Mouse (Mus musculus): ENCODE data around the gene Smim6. TPM values are rescaled to one million over a fixed set of nuclear protein-coding genes. Genes with fewer than 3 reads are reported as not detected.

The Smim6 gene
- total and polyA plus RNA-seq, 2 experiments from 2014 or later = 0.27 TPM; not detected in 1

GRCm38 (mm10) chr11:115878071-115878470 is 33.7 kb upstream of the Smim6 start:
- Histone ChIP-seq H3K9ac (no peak overlapping the region), H3K27me3 (ENCODE audit: insufficient read depth, low read length) (no peaks in the 10 kb centered on the region; the same call in 1 of the 2 replicates), H3K4me3 (ENCODE audit: low read depth, low read length) (no peak overlapping the region), H3K27ac (ENCODE audit: low read depth, low read length) (no peak overlapping the region), H3K9me3 (ENCODE audit: low read length) (no peaks in the 10 kb centered on the region), H3K36me3 (ENCODE audit: insufficient read depth) (no peaks in the 10 kb centered on the region), H3K4me1 (ENCODE audit: insufficient read depth) (no peaks in the 10 kb centered on the region), H3K4me2 (ENCODE audit: low read depth) (no peak overlapping the region)
- 77% methylated on average over 8 of the region's 8 CpGs for WGBS
- no peak for ATAC-seq
- TF ChIP-seq CTCF (IDR thresholded peaks at IDR 0.05; ENCODE audit: low read depth) = no peak
- DNase-seq = no peak

- Histone ChIP-seq H3K4me1 (ENCODE audit: insufficient read depth) (no peaks in the 10 kb centered on the region), H3K27me3 (ENCODE audit: insufficient read depth, low read length) (no peaks in the 10 kb centered on the region; the same call in 1 of the 2 replicates), H3K9me3 (ENCODE audit: low read length) (no peaks in the 10 kb centered on the region), H3K4me2 (ENCODE audit: low read depth) (no peak overlapping the region), H3K36me3 (ENCODE audit: insufficient read depth) (no peaks in the 10 kb centered on the region), H3K4me3 (ENCODE audit: low read depth, low read length) (no peak overlapping the region), H3K9ac (no peak overlapping the region), H3K27ac (ENCODE audit: low read depth, low read length) (no peak overlapping the region)
- ATAC-seq (no peak), DNase-seq (no peak)
- peak; percentile 55 for TF ChIP-seq CTCF (IDR thresholded peaks at IDR 0.05; ENCODE audit: low read depth)
- WGBS = 30% methylated on average over 5 of the region's 5 CpGs
Measured at GRCm38 (mm10) chr11:115881002-115881401, 30.8 kb upstream of the Smim6 start.

- Histone ChIP-seq H3K9ac (no peak overlapping the region), H3K4me3 (ENCODE audit: low read depth, low read length) (no peak overlapping the region), H3K4me1 (ENCODE audit: insufficient read depth) (no peaks in the 10 kb centered on the region), H3K27ac (ENCODE audit: low read depth, low read length) (no peak overlapping the region), H3K9me3 (ENCODE audit: low read length) (no peaks in the 10 kb centered on the region), H3K36me3 (ENCODE audit: insufficient read depth) (no peaks in the 10 kb centered on the region), H3K4me2 (ENCODE audit: low read depth) (no peak overlapping the region), H3K27me3 (ENCODE audit: insufficient read depth, low read length) (no peaks in the 10 kb centered on the region)
- WGBS = 28% methylated on average over 16 of the region's 17 CpGs
- no peak for TF ChIP-seq CTCF (IDR thresholded peaks at IDR 0.05; ENCODE audit: low read depth)
- ATAC-seq (no peak), DNase-seq (no peak)
Measured at GRCm38 (mm10) chr11:115883251-115883650, 28.6 kb upstream of the Smim6 start.

GRCm38 (mm10) chr11:115884361-115884760 is 27.5 kb upstream of the Smim6 start:
- H3K27ac ChIP-seq (ENCODE audit: low read depth, low read length) = no peak overlapping the region
- ATAC-seq = no peak
- H3K9me3 ChIP-seq (ENCODE audit: low read length) = no peaks in the 10 kb centered on the region
- no peak overlapping the region for H3K4me3 ChIP-seq (ENCODE audit: low read depth, low read length)
- H3K27me3 ChIP-seq (ENCODE audit: insufficient read depth, low read length) = no peaks in the 10 kb centered on the region
- no peak overlapping the region for H3K4me2 ChIP-seq (ENCODE audit: low read depth)
- WGBS = 96% methylated on average over 3 of the region's 3 CpGs
- no peak overlapping the region for H3K9ac ChIP-seq
- no peaks in the 10 kb centered on the region for H3K36me3 ChIP-seq (ENCODE audit: insufficient read depth)
- no peaks in the 10 kb centered on the region for H3K4me1 ChIP-seq (ENCODE audit: insufficient read depth)
- TF ChIP-seq CTCF (IDR thresholded peaks at IDR 0.05; ENCODE audit: low read depth) = no peak
- no peak for DNase-seq

GRCm38 (mm10) chr11:115885281-115885680 is 26.5 kb upstream of the Smim6 start:
- Histone ChIP-seq H3K9ac (no peak overlapping the region), H3K27me3 (ENCODE audit: insufficient read depth, low read length) (no peaks in the 10 kb centered on the region), H3K4me2 (ENCODE audit: low read depth) (no peak overlapping the region), H3K36me3 (ENCODE audit: insufficient read depth) (no peaks in the 10 kb centered on the region), H3K4me3 (ENCODE audit: low read depth, low read length) (no peak overlapping the region), H3K27ac (ENCODE audit: low read depth, low read length) (no peak overlapping the region), H3K4me1 (ENCODE audit: insufficient read depth) (no peaks in the 10 kb centered on the region), H3K9me3 (ENCODE audit: low read length) (no peaks in the 10 kb centered on the region)
- WGBS = 82% methylated on average over 11 of the region's 11 CpGs
- TF ChIP-seq CTCF (IDR thresholded peaks at IDR 0.05; ENCODE audit: low read depth) = no peak
- DNase-seq (no peak), ATAC-seq (no peak)

GRCm38 (mm10) chr11:115886446-115886845 is 25.4 kb upstream of the Smim6 start:
- H3K27ac ChIP-seq (ENCODE audit: low read depth, low read length) = no peak overlapping the region
- no peaks in the 10 kb centered on the region for H3K9me3 ChIP-seq (ENCODE audit: low read length)
- no peaks in the 10 kb centered on the region for H3K36me3 ChIP-seq (ENCODE audit: insufficient read depth)
- no peaks in the 10 kb centered on the region for H3K4me1 ChIP-seq (ENCODE audit: insufficient read depth)
- DNase-seq (no peak), ATAC-seq (no peak)
- no peak overlapping the region for H3K4me2 ChIP-seq (ENCODE audit: low read depth)
- H3K9ac ChIP-seq = no peak overlapping the region
- TF ChIP-seq CTCF (IDR thresholded peaks at IDR 0.05; ENCODE audit: low read depth) = no peak
- no peak overlapping the region for H3K4me3 ChIP-seq (ENCODE audit: low read depth, low read length)
- H3K27me3 ChIP-seq (ENCODE audit: insufficient read depth, low read length) = no peaks in the 10 kb centered on the region
- WGBS = 89% methylated on average over 11 of the region's 11 CpGs

GRCm38 (mm10) chr11:115888020-115888419 is 23.8 kb upstream of the Smim6 start:
- no peaks in the 10 kb centered on the region for H3K4me1 ChIP-seq (ENCODE audit: insufficient read depth)
- TF ChIP-seq CTCF (IDR thresholded peaks at IDR 0.05; ENCODE audit: low read depth) = no peak
- H3K9ac ChIP-seq = no peak overlapping the region
- H3K4me2 ChIP-seq (ENCODE audit: low read depth) = no peak overlapping the region
- no peaks in the 10 kb centered on the region; the same call in 1 of the 2 replicates for H3K36me3 ChIP-seq (ENCODE audit: insufficient read depth)
- H3K27ac ChIP-seq (ENCODE audit: low read depth, low read length) = no peak overlapping the region
- H3K27me3 ChIP-seq (ENCODE audit: insufficient read depth, low read length) = no peaks in the 10 kb centered on the region
- no peak overlapping the region for H3K4me3 ChIP-seq (ENCODE audit: low read depth, low read length)
- H3K9me3 ChIP-seq (ENCODE audit: low read length) = no peaks in the 10 kb centered on the region
- 0 out of 2 replicates have a peak, but pooled peaks have one; percentile 43 for ATAC-seq
- DNase-seq = peak; percentile 17
- 65% methylated on average over 5 of the region's 5 CpGs for WGBS
